Mouse (Mus musculus): Measurements from ENCODE around the gene Dnajc4. TPM values are rescaled to one million over a fixed set of nuclear protein-coding genes. Genes with fewer than 3 reads are reported as not detected.
"Not testable (repeated sequence)": the region's sequence is repeated elsewhere in the genome, so short reads cannot be mapped to it uniquely, and the experiment has no call there.

Dnajc4 gene
- polyA plus RNA-seq, 1 experiment = 12.2 TPM

GRCm38 (mm10) chr19:6996006-6996405, 3.6 kb upstream of the Dnajc4 start, which contains the start of the genes Nudt22 and Trpt1:
Nudt22 (minus strand) TSS chr19:6996117.
Trpt1 (plus strand) TSS chr19:6996131.
- H3ac ChIP-seq (ENCODE audit: control insufficient read depth, insufficient read length, low read depth) = peak within 1 kb of the TSS; percentile 78

GRCm38 (mm10) chr19:6995255-6995991, 3.1 kb upstream of the Dnajc4 start:
- Histone ChIP-seq H3K36me3 (ENCODE audit: control insufficient read depth, insufficient read depth) (peaks cover 7% of the 10 kb centered on the region), H3K79me2 (ENCODE audit: control insufficient read depth, insufficient read depth) (no peaks in the 10 kb centered on the region), H3K27me3 (ENCODE audit: control insufficient read depth, insufficient read depth, insufficient read length) (no peaks in the 10 kb centered on the region), H3K79me3 (ENCODE audit: low read depth) (no peaks in the 10 kb centered on the region), H3ac (ENCODE audit: control insufficient read depth, insufficient read length, low read depth) (peak overlapping the region; percentile 67), H3K4me3 (ENCODE audit: insufficient read depth, poor library complexity, severe bottlenecking) (peak overlapping the region; percentile 32)
- TF ChIP-seq MYOG (IDR thresholded peaks at IDR 0.05; ENCODE audit: control insufficient read depth, extremely low read depth, insufficient read length) (no peak), CTCF (IDR thresholded peaks at IDR 0.05; ENCODE audit: control insufficient read depth, insufficient read depth, insufficient read length) (no peak), FOSL1 (IDR thresholded peaks at IDR 0.05; ENCODE audit: insufficient read depth, low read length, poor library complexity, severe bottlenecking) (no peak), USF1 (IDR thresholded peaks at IDR 0.05; ENCODE audit: low read depth) (no peak), MYOD1 (IDR thresholded peaks at IDR 0.05; ENCODE audit: control insufficient read depth, insufficient read length, low read depth) (no peak), CEBPB (IDR thresholded peaks at IDR 0.05; ENCODE audit: low read depth) (no peak), MAX (IDR thresholded peaks at IDR 0.05) (no peak)

More at GRCm38 (mm10) chr19:6996006-6996405, 3.6 kb upstream of the Dnajc4 start, which contains the start of the genes Nudt22 and Trpt1:
- Histone ChIP-seq H3K79me3 (ENCODE audit: low read depth) (no peaks in the 10 kb centered on the region), H3K36me3 (ENCODE audit: control insufficient read depth, insufficient read depth) (peaks cover 7% of the 10 kb centered on the region), H3K4me3 (ENCODE audit: insufficient read depth, poor library complexity, severe bottlenecking) (peak within 1 kb of the TSS; percentile 32), H3K79me2 (ENCODE audit: control insufficient read depth, insufficient read depth) (no peaks in the 10 kb centered on the region), H3K27me3 (ENCODE audit: control insufficient read depth, insufficient read depth, insufficient read length) (no peaks in the 10 kb centered on the region)
- no peak for TF ChIP-seq MYOG (IDR thresholded peaks at IDR 0.05; ENCODE audit: control insufficient read depth, extremely low read depth, insufficient read length)
- TF ChIP-seq MAX (IDR thresholded peaks at IDR 0.05) = no peak
- no peak for TF ChIP-seq USF1 (IDR thresholded peaks at IDR 0.05; ENCODE audit: low read depth)
- no peak for TF ChIP-seq FOSL1 (IDR thresholded peaks at IDR 0.05; ENCODE audit: insufficient read depth, low read length, poor library complexity, severe bottlenecking)
- no peak for TF ChIP-seq MYOD1 (IDR thresholded peaks at IDR 0.05; ENCODE audit: control insufficient read depth, insufficient read length, low read depth)
- TF ChIP-seq CEBPB (IDR thresholded peaks at IDR 0.05; ENCODE audit: low read depth) = no peak
- TF ChIP-seq CTCF (IDR thresholded peaks at IDR 0.05; ENCODE audit: control insufficient read depth, insufficient read depth, insufficient read length) = no peak

- Histone ChIP-seq H3K79me3 (ENCODE audit: low read depth) (no peaks in the 10 kb centered on the region), H3K4me3 (ENCODE audit: insufficient read depth, poor library complexity, severe bottlenecking) (no peak overlapping the region), H3ac (ENCODE audit: control insufficient read depth, insufficient read length, low read depth) (no peak overlapping the region), H3K27me3 (ENCODE audit: control insufficient read depth, insufficient read depth, insufficient read length) (no peaks in the 10 kb centered on the region), H3K79me2 (ENCODE audit: control insufficient read depth, insufficient read depth) (no peaks in the 10 kb centered on the region), H3K36me3 (ENCODE audit: control insufficient read depth, insufficient read depth) (peaks cover 7% of the 10 kb centered on the region)
- TF ChIP-seq MYOG (IDR thresholded peaks at IDR 0.05; ENCODE audit: control insufficient read depth, extremely low read depth, insufficient read length) (no peak), CTCF (IDR thresholded peaks at IDR 0.05; ENCODE audit: control insufficient read depth, insufficient read depth, insufficient read length) (no peak), MAX (IDR thresholded peaks at IDR 0.05) (no peak), CEBPB (IDR thresholded peaks at IDR 0.05; ENCODE audit: low read depth) (no peak), FOSL1 (IDR thresholded peaks at IDR 0.05; ENCODE audit: insufficient read depth, low read length, poor library complexity, severe bottlenecking) (no peak), USF1 (IDR thresholded peaks at IDR 0.05; ENCODE audit: low read depth) (no peak), MYOD1 (IDR thresholded peaks at IDR 0.05; ENCODE audit: control insufficient read depth, insufficient read length, low read depth) (no peak)
Observed at GRCm38 (mm10) chr19:6994489-6994888, 2.1 kb upstream of the Dnajc4 start.

GRCm38 (mm10) chr19:6994002-6994401, 1.6 kb upstream of the Dnajc4 start:
- Histone ChIP-seq H3K79me2 (ENCODE audit: control insufficient read depth, insufficient read depth) (no peaks in the 10 kb centered on the region), H3ac (ENCODE audit: control insufficient read depth, insufficient read length, low read depth) (no peak overlapping the region), H3K79me3 (ENCODE audit: low read depth) (no peaks in the 10 kb centered on the region)

GRCm38 (mm10) chr19:6993011-6993770, 819 bp upstream of the Dnajc4 start:
- Histone ChIP-seq H3K4me3 (ENCODE audit: insufficient read depth, poor library complexity, severe bottlenecking) (peak overlapping the region; percentile 25), H3K27me3 (ENCODE audit: control insufficient read depth, insufficient read depth, insufficient read length) (no peaks in the 10 kb centered on the region), H3K36me3 (ENCODE audit: control insufficient read depth, insufficient read depth) (no peaks in the 10 kb centered on the region), H3K79me3 (ENCODE audit: low read depth) (no peaks in the 10 kb centered on the region), H3K79me2 (ENCODE audit: control insufficient read depth, insufficient read depth) (no peaks in the 10 kb centered on the region), H3ac (ENCODE audit: control insufficient read depth, insufficient read length, low read depth) (peak overlapping the region; percentile 66)
- no peak for TF ChIP-seq FOSL1 (IDR thresholded peaks at IDR 0.05; ENCODE audit: insufficient read depth, low read length, poor library complexity, severe bottlenecking)
- TF ChIP-seq USF1 (IDR thresholded peaks at IDR 0.05; ENCODE audit: low read depth) = no peak
- TF ChIP-seq MYOD1 (IDR thresholded peaks at IDR 0.05; ENCODE audit: control insufficient read depth, insufficient read length, low read depth) = no peak

More at GRCm38 (mm10) chr19:6994002-6994401, 1.6 kb upstream of the Dnajc4 start:
- TF ChIP-seq USF1 (IDR thresholded peaks at IDR 0.05; ENCODE audit: low read depth) (no peak), CTCF (IDR thresholded peaks at IDR 0.05; ENCODE audit: control insufficient read depth, insufficient read depth, insufficient read length) (no peak), MYOD1 (IDR thresholded peaks at IDR 0.05; ENCODE audit: control insufficient read depth, insufficient read length, low read depth) (no peak), MAX (IDR thresholded peaks at IDR 0.05) (no peak), CEBPB (IDR thresholded peaks at IDR 0.05; ENCODE audit: low read depth) (no peak), MYOG (IDR thresholded peaks at IDR 0.05; ENCODE audit: control insufficient read depth, extremely low read depth, insufficient read length) (no peak), FOSL1 (IDR thresholded peaks at IDR 0.05; ENCODE audit: insufficient read depth, low read length, poor library complexity, severe bottlenecking) (no peak)
- peaks cover 5% of the 10 kb centered on the region for H3K36me3 ChIP-seq (ENCODE audit: control insufficient read depth, insufficient read depth)
- H3K4me3 ChIP-seq (ENCODE audit: insufficient read depth, poor library complexity, severe bottlenecking) = no peak overlapping the region
- H3K27me3 ChIP-seq (ENCODE audit: control insufficient read depth, insufficient read depth, insufficient read length) = no peaks in the 10 kb centered on the region

- H3ac ChIP-seq (ENCODE audit: control insufficient read depth, insufficient read length, low read depth); H3K79me3 ChIP-seq (ENCODE audit: low read depth); H3K4me3 ChIP-seq (ENCODE audit: insufficient read depth, poor library complexity, severe bottlenecking); H3K36me3 ChIP-seq (ENCODE audit: control insufficient read depth, insufficient read depth); H3K79me2 ChIP-seq (ENCODE audit: control insufficient read depth, insufficient read depth); H3K27me3 ChIP-seq (ENCODE audit: control insufficient read depth, insufficient read depth, insufficient read length): not testable (repeated sequence)
Observed at GRCm38 (mm10) chr19:6991166-6991565, 1.2 kb downstream of the Dnajc4 start.

Measured in C2C12 (cell line).